Mouse (Mus musculus) stomach, postnatal 0 days (tissue): ENCODE measurements around the gene Lck.

ENCODE experiments used
- CTCF ChIP-seq: IDR thresholded peaks from 2 replicates; pipeline ENCODE4 v1.5.1; 2016; ENCODE audit warnings: antibody characterized with exemption, low read depth, mild to moderate bottlenecking, moderate library complexity
- EP300 ChIP-seq: optimal IDR thresholded peaks from 2 replicates; pipeline ENCODE3; 2016; ENCODE audit warnings: antibody characterized with exemption

DNA sequence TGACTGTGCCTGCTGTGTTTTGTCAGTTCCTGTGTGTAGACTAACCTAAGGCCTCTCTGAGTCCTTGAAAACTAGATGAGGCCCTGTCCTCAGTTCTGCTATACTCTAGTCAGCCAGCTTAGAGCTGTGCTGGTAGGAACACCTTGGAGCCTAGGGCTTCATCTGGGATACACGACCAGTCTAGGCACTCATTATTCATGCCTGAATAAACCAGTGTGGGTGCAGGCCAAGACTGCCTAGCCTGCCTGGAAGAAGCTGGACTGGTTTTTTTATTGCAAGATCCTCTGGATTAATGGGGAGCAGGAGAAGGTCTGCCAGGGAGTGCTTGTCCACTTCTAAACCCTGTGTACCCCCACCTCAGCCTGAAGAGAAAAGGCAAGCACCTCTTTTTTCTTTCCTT is 13.5 kb upstream of the Lck start:
- TF ChIP-seq CTCF (no peak), EP300 (no peak)
